Mouse (Mus musculus) thymus, postnatal 14 days (tissue): ENCODE measurements around the gene Yae1d1.
A peak's percentile ranks its signal among the peaks of the same experiment; 100 is the strongest.
"Not testable (repeated sequence)": the region's sequence is repeated elsewhere in the genome, so short reads cannot be mapped to it uniquely, and the experiment has no call there.

ENCODE experiments used
- DNase-seq: peaks from one replicate; pipeline ENCODE4 v3.0.0; 2021

Yae1d1 gene

DNA sequence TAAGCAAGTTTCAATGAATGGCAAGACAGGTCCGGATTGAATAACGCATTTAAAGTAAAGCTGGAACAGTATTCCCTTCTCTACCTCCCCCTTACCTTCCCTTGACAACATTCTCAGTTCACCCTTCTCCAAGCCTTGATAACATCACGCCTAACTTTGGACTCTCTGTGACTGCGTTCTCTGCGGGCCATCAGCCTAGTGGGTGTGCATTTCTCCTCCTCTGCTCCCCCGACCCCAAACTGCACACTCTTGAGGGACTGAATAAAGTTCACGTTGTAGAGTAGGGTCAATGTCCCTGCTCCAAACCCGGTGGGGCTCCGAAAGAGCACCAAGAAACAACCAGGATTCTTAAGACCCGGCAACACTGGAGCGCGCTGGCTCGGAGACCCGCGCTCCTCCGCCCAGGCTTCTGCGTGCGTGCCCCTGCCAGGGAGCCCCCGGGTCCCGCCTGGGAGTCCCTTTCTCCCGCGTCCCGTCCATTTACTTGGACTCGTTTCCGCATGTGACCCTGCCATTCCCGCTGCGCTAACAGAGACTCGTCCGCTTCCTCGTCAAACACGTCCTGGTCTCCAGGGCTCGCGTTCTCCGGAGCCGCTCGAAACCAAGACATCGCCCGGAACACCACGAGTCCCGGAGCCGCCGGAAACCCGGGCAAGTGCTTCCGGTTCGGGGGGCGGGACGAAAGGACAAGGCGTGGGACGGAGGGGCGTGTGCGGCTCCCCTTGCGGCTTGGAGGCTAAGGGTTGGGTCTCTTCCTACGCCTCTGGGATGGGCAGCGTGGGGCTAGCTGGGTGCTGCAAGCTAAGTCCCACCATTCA is at the start of gene Yae1d1:
TSS of gene Yae1d1 (minus strand) at position 653 of the 818 bp plus-strand sequence.
- DNase-seq: peak; percentile 95

DNA sequence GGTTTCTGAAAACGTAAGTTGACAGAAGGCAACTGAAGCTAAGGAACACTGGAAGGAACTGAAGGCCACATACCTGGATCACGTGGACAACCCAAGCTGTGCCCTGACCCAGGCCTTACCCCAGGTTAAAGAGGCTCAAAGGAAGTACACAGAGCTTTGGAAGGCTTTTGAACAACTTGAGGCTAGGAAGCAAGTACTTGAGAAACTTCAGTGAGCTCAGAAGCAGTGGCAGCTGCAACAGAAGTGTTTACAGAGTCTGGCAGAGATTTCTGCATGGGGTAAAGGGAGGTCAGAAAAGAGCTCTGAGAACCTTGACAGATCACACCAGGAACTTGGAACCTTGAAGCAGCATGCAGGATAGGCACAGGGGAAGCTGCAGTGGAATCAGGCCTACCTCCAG is 45.7 kb upstream of the Yae1d1 start:
- no peak for DNase-seq

DNA sequence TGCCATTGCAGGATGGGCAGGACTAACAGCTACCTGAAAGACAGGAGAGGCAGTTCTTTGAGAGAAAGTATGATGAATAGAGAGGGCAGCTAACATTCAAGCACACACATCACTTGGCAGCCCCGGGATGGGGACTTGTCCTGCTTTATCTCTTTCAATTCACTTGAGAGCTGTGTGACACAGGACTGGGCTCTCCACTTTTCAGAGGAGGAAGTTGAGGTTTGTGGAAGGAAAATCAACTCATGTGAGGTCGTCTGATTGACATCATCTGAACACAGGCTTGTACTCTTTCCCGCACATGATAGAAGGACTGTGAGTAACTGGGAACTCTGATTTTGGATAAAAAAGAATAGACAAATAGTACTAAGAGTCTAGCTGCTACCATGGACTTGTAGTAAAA is 23.5 kb upstream of the Yae1d1 start:
- no peak for DNase-seq

DNA sequence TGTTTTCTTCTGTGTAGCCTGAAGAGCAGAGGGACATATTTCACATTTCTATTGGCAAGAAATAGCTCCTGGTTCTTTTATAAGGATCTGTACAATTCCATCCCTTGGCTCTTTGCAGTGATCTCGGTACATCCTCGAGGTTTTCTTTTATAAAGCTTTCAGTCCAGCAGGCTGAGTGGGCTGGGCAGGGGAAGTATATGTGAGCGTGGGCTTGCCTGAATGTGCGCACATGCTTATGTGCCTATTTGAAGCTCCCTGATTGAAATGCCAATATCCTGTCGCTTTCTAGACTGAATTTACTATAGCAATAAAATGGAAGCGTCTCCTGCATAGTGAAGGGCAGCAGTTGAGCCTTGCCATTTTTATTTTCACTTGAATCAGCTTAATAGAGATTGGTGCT is 20.1 kb upstream of the Yae1d1 start:
- DNase-seq: no peak

DNA sequence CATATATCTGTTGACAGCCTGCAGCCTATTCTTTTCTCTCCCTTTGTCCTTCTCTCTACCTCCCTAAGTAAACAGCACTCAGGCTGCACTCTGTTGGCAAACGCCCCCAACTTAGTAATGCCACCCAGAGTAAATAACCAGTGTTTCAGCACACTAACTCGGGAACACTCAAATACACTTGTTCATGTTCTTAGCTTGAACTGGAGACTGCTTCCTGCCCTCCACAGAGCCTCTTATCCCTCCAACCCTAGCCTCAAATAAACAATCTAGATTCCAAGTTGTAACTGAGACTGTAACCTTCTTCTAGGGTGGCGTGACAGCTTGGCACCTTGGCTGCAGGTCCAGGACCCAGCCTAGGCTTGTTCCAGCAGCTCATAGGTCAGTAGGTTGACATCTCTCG is 17.9 kb upstream of the Yae1d1 start:
- no peak for DNase-seq

DNA sequence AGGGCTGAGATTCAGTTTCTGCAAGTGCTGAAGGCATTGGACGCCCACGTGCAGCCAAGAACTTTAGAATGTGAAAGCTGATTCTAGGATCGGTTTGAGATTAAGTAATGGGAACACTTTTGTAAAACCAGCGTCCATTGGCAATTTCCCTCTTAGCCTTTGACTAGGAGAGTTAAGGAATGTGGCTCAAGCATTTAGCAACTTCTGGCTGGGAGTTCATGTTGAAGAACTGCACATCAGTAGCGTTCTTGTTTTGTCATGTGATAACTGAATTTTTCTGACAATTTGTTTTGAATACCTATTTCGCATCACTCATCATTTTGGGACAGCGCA is 332 bp upstream of the Yae1d1 start:
- no peak for DNase-seq

DNA sequence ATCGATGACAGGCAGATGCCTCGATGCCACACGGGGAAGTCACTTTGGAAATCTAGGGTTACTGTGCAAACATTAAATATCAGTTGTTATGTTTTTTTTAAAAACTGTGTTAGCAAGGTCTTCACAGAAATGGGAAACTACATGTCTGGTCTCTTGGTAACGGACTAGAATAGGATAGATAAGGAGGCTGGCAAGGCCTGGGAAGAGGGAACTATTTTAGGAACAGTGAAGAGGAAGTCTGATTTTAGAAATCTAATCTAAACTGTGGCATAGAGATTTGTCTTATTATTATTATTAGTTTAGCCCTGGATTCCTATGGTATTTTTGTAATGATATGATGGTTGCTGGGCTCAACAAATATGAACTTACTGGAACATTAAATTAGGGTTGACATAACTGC is 1.1 kb downstream of the Yae1d1 start:
- no peak for DNase-seq

DNA sequence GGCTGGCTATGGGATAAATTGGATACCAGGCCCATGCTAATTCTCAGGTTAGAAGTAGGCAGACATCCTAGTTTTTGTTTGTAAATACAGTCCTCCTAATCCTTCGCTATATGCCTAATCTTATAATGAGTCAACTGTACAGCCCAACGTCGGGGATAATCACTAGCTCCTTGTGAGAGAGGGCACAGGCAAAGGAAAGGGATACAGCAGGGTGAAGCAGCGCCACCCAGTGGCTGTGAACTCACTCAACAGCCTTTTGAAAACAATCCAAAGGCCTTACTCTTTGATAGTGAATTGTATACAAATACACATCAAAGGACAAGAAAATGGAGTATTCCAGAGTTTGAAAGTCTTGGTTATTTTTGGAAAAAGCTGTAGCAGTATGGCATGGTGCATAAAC is 10.0 kb downstream of the Yae1d1 start:
- peak; percentile 12 for DNase-seq

DNA sequence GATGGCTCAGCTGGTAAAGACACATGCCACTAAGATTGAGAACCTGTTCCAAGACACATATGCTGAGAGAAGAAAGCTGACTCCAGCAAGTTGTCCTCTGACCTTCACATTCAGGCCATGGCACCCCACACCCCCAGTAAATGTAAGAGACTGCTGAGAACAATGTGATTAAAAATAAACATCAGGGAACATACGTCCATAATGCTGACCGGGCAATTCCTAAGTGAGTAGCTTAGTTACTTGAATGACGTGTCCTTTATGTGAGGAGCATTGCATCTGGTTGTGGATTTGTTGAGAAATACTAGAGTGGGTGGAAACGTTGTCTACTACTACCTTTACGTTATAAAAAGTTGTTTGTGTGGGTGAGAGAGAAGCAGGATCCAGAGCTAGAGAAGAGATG is 10.5 kb downstream of the Yae1d1 start:
- no peak for DNase-seq

DNA sequence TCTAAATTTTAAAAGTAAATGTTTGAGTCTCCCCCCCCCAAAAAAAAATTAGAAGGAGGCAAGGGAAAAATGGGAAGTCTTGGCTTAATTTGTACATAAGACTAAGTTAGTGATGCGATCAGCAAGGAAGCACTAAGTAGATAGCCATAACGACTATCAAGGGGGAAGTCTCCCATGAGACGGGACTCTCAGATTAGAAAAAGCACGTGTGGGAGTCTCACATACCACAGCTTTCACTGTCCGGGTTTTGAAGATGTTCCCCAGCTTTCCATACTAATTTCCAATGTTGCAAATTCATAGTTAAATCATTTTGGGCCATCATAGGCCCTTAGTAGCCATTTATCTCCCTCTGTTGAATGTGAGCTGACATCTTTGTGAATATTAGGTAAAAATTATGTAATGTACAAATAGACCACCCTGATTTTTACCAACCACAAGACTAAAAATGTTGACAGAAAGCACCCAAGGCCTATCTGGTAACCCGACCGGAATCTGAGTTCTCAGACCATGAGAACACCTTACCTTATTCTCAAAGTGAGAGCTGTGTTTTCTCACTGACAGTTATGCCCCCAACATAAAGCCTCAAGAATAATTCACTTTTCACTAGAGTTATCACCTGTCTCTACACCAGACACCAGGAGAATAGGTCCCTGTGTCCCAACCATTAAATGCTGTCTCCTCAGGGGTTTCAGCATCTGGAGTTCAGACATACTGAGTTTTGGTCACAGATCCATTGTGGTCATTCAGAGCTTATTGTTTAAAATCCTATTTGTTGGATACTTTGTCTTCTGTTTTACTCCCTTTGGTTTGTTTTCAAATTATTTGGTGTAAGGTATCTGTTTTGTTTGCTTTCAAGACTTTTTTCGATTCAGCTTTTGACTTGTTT is 16.1 kb downstream of the Yae1d1 start:
- no peak for DNase-seq

DNA sequence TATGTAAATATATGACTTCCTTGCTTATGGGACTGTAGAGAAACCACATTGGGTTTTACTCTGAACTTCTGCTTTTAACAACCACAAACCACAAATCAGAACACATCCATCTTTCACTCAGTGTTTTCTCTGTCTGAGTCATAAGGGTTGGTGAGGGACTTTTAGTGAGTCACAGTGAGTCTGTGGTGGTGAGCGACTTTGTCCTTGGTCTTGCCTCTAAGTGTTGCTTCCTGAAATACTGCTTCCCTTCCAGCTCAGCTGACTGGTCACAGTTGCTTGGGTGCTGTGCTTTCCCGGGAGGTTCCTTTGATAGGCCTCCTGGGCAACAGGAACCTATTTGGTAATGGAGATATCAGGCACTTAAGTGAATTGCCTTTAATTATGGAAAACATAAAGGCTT is 17.3 kb downstream of the Yae1d1 start:
- DNase-seq: no peak

DNA sequence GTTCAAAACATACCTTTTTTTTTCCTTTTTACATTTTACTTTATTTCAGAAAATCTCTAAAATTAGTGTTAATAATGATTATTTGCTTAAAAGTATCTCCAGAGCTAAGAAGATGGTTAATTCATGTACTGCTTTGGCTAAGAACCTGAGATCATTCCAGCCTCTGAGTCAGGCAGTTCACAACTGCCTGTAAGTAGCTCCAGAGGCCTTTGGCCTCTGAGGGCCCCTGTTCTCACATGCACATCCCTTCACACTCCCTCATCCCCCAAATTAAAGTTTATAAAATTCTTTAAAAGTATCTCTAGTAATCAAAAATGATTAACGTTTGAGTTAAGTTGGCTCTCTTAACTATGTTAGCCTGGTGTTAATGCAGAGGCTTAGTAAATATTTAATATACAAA is 17.7 kb downstream of the Yae1d1 start:
- no peak for DNase-seq

DNA sequence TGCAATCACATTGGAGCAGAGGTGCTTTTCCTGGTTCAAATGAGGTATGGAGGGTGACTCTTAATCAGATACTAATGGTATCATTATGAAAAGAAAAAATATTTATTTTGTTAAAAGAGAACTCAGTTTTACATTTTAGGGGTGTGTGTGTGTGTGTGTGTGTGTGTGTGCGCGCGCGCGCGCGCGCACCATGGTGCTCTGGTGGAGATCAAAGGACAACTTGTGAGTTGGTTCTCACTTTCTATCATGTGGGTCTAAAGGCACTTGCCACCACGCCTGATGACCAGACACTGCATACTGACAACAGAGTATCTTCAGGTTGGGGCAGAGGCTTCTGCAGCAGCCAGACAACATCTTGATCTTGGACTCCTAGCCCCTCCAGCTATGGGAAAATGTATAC is 18.4 kb downstream of the Yae1d1 start:
- no peak for DNase-seq

DNA sequence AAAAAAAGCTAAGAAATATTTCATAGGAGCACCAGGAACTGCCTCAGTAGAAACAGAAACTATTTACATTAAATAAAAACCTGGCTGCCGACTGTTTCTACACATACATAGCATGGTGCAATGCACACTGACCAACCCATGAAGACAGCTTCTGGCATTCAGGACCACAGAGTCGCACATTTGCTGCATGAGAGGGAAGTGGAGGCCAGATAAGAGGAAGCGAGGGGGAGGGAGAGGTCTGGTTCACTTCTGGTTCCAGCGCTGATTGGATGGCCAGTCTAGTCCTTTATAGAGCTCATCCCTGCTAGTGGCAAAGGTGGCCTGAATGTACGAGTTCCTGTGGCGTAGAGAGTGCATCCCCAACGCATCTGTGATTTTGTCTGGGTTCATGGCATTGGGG is 32.5 kb downstream of the Yae1d1 start:
- no peak for DNase-seq

DNA sequence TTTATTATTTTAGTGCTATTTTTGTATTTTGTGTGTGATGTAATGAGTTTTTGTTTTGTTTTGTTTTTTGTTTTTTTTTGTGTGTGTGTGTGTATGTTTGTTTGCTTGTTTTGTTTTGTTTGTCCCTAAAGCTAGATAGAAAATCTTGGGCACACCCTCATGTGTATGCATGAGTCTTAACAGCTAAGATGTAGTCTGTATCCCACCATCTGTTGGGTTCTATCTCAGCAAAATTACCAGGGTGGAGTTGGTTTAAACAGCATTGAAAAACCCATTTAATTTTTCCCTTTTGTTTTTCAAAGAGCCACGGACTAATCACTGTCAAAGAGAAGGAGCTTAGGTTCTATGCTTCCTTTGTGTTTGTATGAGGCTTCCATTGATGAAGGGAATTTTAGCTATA is 38.9 kb downstream of the Yae1d1 start:
- no peak for DNase-seq

DNA sequence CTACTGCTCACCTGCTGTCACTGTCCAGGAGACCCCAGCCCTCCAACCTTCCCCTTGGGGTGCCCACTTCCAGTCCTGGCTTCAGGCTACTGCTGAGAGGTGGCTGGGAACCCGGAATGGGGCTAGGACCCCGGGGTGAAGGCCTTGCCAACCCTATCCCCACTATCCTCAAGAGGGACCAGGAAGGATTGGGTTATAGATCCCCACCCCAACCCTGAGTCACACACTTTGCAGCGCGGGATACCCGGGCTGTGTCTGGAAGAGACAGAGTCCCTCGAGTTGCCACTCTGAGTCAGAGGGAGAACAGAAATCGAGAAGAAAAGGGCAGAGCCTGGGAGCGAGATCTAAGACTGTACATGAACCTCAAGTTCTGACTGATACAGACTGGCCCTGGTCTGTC is 42.6 kb downstream of the Yae1d1 start:
- not testable (repeated sequence) for DNase-seq

DNA sequence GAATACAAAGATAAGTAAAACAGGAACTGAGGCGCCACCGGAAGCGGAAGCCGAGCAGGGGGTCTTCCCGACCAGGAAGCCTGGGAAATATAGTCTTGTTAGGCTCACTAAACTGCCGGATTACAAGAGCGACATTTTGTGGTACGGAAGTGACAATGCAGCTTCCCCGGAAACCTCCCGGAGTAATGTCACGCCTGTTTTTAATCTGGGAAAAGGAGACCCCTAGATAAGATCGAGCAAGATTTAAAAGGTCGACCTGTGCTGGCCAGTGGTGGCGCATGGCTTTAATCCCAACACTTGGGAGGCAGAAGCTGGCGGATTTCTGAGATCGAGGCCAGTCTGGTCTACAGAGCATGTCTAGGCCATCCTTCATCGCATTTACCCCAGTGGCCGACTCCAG is 43.6 kb downstream of the Yae1d1 start:
- no peak for DNase-seq

DNA sequence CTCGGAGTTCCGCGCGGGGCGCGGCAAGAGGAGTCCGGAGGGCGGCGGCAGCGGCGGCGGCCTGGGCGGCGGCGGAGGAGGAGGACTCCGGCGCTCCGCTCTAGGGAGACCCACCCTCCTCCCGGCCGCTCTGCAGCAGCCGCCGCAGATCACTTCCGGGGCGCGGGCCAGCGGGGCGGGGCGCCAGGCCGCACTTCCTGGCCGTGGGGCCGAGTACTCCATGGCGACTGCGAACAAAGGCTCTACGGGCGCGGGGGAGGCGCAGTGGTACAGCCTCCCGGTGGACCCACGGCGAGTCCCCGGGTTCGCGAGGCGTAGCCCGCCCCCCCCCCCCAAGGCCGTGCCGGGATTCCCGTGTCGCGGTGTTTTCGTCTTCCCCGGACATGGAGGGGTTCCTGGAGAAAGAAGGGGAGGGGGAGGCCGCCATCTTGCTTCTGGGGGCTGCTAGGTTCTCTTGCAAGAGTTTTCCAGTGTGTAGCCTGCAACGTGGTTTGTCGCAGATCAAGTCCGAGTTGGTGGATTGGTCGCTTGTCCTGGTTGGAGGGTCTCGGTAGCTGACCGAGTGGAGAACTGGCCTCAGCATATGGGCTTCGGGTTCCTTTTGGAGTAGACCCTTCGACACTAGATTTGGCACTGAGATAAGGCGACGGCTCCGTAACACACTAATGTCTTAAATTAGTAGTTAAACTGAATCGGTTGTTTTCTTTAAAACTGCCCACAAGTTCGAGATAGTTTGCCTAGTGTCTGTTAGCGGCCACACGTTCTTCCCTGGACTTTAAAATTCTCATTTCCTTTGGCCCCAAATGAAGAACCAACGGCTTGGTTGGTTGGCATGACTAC is 48.9 kb downstream of the Yae1d1 start, which contains the start of gene Rala:
TSS of gene Rala (minus strand) at position 162 of the 840 bp plus-strand sequence.
- DNase-seq: peak; percentile 96

DNA sequence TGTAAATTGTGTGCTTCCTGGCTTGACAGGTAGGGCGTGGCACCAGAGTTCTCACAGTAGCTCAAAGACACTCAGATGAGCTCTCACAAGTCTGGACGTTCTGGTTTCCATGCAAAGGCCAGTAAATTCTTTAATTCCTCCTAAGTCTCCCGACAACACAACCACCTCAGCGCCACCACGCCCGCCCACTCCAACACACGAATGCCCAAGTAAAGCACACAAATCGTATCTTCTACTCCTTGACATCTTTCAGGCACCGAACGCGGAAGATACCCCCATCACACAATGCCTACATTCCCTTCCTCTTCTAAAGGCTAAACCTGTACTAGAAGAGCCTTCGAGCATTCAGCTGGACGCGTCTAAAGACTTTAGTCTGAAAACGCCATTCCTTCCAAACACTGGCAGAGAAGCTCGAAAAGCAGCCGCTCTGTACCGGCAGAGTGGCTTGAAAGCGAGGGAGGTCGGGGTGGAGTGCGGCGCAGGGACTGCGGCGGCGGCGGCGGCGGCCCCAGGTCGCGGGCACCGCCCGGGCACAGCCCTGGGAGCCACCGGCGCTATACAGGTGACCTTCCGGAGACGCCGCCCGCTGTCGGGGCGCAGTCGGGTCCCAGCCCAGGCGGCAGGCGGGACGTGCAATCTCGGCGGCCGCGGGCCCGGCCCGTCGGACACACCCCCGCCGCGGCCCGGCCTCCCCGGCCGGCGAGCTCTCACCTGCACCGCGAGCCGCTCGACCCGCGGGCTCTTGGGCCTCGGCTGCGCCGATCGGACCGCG is 49.7 kb downstream of the Yae1d1 start:
- DNase-seq: peak; percentile 33

DNA sequence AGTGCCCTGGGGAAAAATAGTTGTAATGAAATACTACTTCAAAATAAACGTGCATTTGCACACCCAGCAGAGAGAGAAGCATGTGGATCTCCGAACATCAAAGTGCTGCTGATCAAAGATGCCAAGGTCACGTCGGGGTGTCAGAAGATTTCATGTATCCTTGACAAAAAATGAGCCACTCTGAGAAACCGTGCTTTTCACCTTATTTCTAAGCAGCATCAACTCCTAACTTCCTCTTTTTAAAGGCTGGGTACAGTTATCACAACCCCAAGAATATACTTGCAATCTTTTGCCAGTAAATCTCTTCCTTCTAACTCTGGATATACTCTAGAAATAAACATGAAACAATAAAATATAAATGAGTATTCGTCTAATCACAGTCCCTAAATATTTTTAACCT is 50.8 kb downstream of the Yae1d1 start:
- DNase-seq: no peak
